Mouse (Mus musculus) kidney, adult 11 months (tissue): ENCODE data around the gene Tmem212.
A peak's percentile ranks its signal among the peaks of the same experiment; 100 is the strongest.

Source experiments
- DNase-seq: peaks from one replicate; pipeline ENCODE4 v3.0.0; 2022

The Tmem212 gene

GRCm38 (mm10) chr3:27898178-27898577 is 2.0 kb upstream of the Tmem212 start:
- no peak for DNase-seq

- no peak for DNase-seq
Measured at GRCm38 (mm10) chr3:27886578-27886977, 9.6 kb downstream of the Tmem212 start.

GRCm38 (mm10) chr3:27885585-27885984 is 10.6 kb downstream of the Tmem212 start:
- no peak for DNase-seq

GRCm38 (mm10) chr3:27881897-27882835 is 14.0 kb downstream of the Tmem212 start:
- no peak for DNase-seq

DNA sequence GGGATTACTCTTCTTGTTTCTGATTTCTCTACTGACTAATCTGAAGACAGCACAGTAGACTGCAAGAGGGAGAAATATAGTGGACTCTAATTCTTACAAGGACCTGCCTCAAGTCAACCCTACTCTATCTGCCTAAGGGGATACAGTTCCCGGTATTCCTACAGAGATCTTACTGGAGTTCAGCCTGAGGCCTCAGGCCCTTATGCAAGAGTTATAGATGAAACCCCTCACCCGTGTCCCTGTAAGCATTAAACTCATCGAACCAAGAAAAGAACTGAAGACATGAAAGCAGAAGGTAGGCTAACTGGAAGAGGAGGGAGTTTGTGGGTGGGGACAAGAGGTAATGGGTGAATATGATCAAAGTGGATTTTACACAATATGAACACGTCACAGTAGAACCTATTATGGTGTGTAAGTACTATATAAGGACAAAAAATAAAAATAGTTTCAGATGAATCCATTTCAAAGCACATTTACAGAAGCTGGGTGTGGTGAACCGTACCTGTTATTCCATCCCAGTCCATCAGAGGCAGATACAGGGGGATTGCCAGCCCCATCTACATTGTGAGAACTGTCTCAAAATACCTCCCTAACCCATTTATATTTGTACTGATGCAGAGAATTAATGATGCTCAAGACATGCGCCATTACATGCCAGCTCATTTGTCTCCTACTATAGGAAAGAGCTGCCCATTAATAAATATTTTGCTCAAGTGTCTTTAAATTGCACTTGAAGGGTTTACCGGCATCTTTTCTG is 17.1 kb downstream of the Tmem212 start:
- DNase-seq, result no peak

- no peak for DNase-seq
Measured at GRCm38 (mm10) chr3:27873268-27874073, 22.7 kb downstream of the Tmem212 start.

GRCm38 (mm10) chr3:27872429-27872828 is 23.7 kb downstream of the Tmem212 start:
- no peak for DNase-seq

- DNase-seq, result no peak
Measured at GRCm38 (mm10) chr3:27871891-27872290, 24.3 kb downstream of the Tmem212 start.

GRCm38 (mm10) chr3:27871371-27871770 is 24.8 kb downstream of the Tmem212 start:
- no peak for DNase-seq

DNA sequence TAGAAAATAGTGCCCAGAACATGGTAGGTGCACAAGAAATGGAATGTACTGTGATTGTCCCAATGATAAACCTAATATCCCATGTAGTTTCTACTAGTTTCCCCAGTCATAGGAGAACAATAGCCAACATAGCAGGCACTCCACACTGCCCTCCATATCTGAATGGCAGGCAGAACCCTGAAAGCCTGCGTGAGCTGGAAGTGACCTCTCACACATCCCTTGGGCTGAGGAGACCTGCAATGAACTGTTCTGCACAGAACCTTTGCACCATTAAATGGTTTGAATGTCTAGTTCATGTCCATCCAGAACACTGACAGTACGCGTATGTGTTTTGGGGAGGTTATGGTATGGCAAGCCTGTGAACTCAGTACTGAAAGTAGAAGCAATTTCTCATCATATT is 27.5 kb downstream of the Tmem212 start:
- DNase-seq, result no peak

- DNase-seq, result no peak
Measured at GRCm38 (mm10) chr3:27867731-27868130, 28.4 kb downstream of the Tmem212 start.

GRCm38 (mm10) chr3:27862821-27863740 is 33.1 kb downstream of the Tmem212 start:
- DNase-seq, result peak; percentile 80

GRCm38 (mm10) chr3:27861601-27862000 is 34.6 kb downstream of the Tmem212 start:
- DNase-seq, result peak; percentile 74

GRCm38 (mm10) chr3:27861086-27861485 is 35.1 kb downstream of the Tmem212 start:
- DNase-seq, result no peak

DNA sequence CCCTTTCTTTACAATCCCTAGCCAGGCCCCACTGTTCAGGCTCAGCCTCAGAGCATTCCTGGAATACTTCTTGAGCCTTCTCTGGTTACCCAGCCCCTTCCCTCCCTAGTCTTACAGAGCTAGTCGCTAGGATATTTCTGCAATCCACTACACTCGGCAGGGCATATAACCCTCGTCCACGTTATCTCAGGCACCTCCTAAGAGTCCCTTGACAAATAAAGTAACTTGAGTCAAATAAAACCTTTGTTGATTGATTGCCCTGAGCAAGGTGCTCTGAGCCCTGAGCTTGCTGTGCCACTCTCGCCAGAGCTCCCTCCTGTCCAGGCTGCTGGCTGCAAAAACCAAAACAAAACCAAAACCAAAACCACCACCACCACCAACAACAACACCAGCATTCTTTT is 37.0 kb downstream of the Tmem212 start:
- no peak for DNase-seq

GRCm38 (mm10) chr3:27858441-27859115 is 37.6 kb downstream of the Tmem212 start:
- no peak for DNase-seq

GRCm38 (mm10) chr3:27856288-27856687 is 39.9 kb downstream of the Tmem212 start:
- DNase-seq, result no peak

DNA sequence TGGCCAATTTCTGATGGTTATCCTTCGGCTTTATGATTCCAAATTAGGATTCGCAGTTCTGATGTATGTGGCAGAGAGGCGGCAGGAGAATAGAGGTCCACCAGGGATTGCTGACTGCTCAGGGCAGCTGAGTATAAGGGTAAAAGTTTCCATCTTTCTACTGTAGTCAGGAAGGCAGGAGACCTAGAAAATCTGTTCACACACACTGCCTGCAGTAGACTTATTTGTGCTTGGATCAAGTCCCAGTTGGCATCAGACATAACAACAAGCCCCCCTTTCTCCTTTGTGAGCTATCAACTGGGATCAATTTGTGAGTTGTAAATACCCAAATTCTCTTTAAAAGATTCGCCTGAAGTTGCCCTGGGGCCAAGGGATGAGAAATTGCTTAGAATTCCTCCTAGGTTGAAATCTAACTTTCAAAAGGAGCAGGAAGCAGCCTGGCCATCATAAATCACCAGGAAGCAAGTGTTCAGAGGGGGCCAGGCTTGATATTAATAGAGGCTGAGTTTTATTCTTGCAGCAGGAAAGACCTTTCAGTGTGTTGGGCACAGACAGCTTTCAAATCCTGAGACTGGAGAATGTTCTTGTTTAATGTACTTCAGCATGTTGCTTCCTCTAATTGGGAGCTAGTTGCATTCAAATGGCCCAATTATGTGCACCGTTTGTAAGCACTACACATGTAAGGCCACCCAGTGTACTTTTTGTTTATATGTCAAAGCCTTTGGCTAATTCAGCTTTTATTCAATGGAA is 41.6 kb downstream of the Tmem212 start:
- no peak for DNase-seq

DNA sequence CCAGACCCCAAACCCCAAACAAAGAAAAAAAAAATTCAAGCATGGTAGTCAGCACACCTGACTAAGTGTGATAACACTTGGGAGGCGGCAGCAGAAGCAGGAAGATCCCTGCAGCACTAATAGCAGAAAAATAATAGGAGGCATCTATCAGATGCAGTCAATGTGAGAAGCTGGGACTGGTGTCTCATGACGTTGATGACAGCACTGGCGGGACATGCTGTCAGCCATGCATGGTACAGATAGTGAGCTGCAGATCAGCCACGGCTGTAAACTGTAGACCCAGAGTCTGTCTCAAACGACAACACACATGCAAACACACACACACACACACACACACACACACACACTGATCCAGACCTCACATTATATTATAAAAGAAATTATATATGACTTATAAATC is 52.9 kb downstream of the Tmem212 start:
- no peak for DNase-seq

GRCm38 (mm10) chr3:27842856-27843255 is 53.3 kb downstream of the Tmem212 start:
- no peak for DNase-seq

- no peak for DNase-seq
Measured at GRCm38 (mm10) chr3:27840311-27840710, 55.9 kb downstream of the Tmem212 start.
